Mouse (Mus musculus) macrophage (primary cell): ENCODE results near the gene Tarbp2. TPM values are rescaled to one million over a fixed set of nuclear protein-coding genes. Genes with fewer than 3 reads are reported as not detected.

Experiments used
- H3K27ac ChIP-seq: fragments of 350-480 bp; formaldehyde crosslinking; 2 replicates; pipeline ENCODE4 v1.9.0; 2021
- H3K36me3 ChIP-seq: fragments of 350-480 bp; formaldehyde crosslinking; 2 replicates; pipeline ENCODE4 v1.9.0; 2021; ENCODE audit errors: inconsistent target
- H3K4me3 ChIP-seq: fragments of 350-480 bp; formaldehyde crosslinking; 2 replicates; pipeline ENCODE4 v1.9.0; 2021; ENCODE audit errors: inconsistent target
- H3K79me2 ChIP-seq: fragments of 350-480 bp; formaldehyde crosslinking; 2 replicates; pipeline ENCODE4 v1.9.0; 2021; ENCODE audit errors: inconsistent target
- WGBS: methylation state at CpG from one replicate; pipeline ENCODE4 v1.1.7; 2026; ENCODE audit warnings: inconsistent platforms; ENCODE audit not compliant: missing documents; 5-methylcytosine and 5-hydroxymethylcytosine counted together
- polyA plus RNA-seq: library from polyadenylated mRNA; stranded (reverse); fragments of 250-400 nt; gene quantifications from 3 replicates; pipeline ENCODE4 v1.2.4, GENCODE M21; 2018; ENCODE audit warnings: inconsistent platforms
- total RNA-seq, 78 experiments: library from RNA; depleted of rRNA; stranded (reverse); fragments of 250-400 nt; gene quantifications; 1 replicate in 9 of 78; 2 replicates in 24 of 78; 3 replicates in 43 of 78; 4 replicates in 2 of 78; pipeline ENCODE4 v1.2.4; 2018; ENCODE audit warnings: inconsistent platforms in 56 of 78

Gene Tarbp2
- total RNA-seq (2018; cell fraction: chromatin; rRNA removed): 100 to 1,000 TPM in 6 of 26 experiments, 10 to 100 TPM in 20; 28.2 to 117 (median 78.1) TPM
- total RNA-seq (2018; cell fraction: cytosol; rRNA removed): 10 to 100 TPM; 16.6 to 35.0 (median 25.0) TPM
- total RNA-seq (2018; cell fraction: nucleus; rRNA removed): 10 to 100 TPM; 32.4 to 69.6 (median 49.7) TPM
- 12.9 to 30.0 TPM (median 24.7 TPM) in 3 replicates for polyA plus RNA-seq

- peaks cover 30% of the 10 kb centered on the region for H3K79me2 ChIP-seq
- peak within 1 kb of the TSS; percentile 79 for H3K27ac ChIP-seq
- peaks cover 13% of the 10 kb centered on the region; the same call in 1 of the 2 replicates for H3K36me3 ChIP-seq
- peak within 1 kb of the TSS; percentile 80 for H3K4me3 ChIP-seq
- WGBS: under 1% methylated on average over 51 of the region's 60 CpGs
These were observed at the start of gene Tarbp2 for GRCm38 (mm10) chr15:102517976-102518858. Gene Tarbp2 (plus strand): TSS chr15:102518192.

GRCm38 (mm10) chr15:102468675-102469370 is 49.2 kb upstream of the Tarbp2 start:
- H3K27ac ChIP-seq: no peak overlapping the region
- H3K4me3 ChIP-seq: no peak overlapping the region
- H3K79me2 ChIP-seq: peaks cover 28% of the 10 kb centered on the region
- WGBS: 98% methylated on average over 9 of the region's 9 CpGs
- peaks cover 18% of the 10 kb centered on the region; the same call in 1 of the 2 replicates for H3K36me3 ChIP-seq

GRCm38 (mm10) chr15:102470183-102470604 is 47.8 kb upstream of the Tarbp2 start, which contains the start of gene Pcbp2:
Gene Pcbp2 (plus strand): TSS chr15:102470539.
- Histone ChIP-seq H3K27ac (peak within 1 kb of the TSS; percentile 75), H3K36me3 (peaks cover 31% of the 10 kb centered on the region; the same call in 1 of the 2 replicates), H3K4me3 (peak within 1 kb of the TSS; percentile 62), H3K79me2 (peaks cover 42% of the 10 kb centered on the region)
- WGBS: 0% methylated on average over 17 of the region's 40 CpGs

GRCm38 (mm10) chr15:102470605-102471294 is 47.2 kb upstream of the Tarbp2 start:
- Histone ChIP-seq H3K36me3 (peaks cover 35% of the 10 kb centered on the region), H3K79me2 (peaks cover 48% of the 10 kb centered on the region), H3K27ac (peak overlapping the region; percentile 75), H3K4me3 (peak overlapping the region; percentile 62)
- WGBS: 0% methylated on average over 14 of the region's 67 CpGs

GRCm38 (mm10) chr15:102471295-102471645 is 46.7 kb upstream of the Tarbp2 start:
- peak overlapping the region; percentile 52 for H3K27ac ChIP-seq
- peaks cover 36% of the 10 kb centered on the region for H3K36me3 ChIP-seq
- peaks cover 53% of the 10 kb centered on the region for H3K79me2 ChIP-seq
- WGBS: 0% methylated on average over 4 of the region's 10 CpGs
- peak overlapping the region; percentile 62 for H3K4me3 ChIP-seq

GRCm38 (mm10) chr15:102471727-102472126 is 46.3 kb upstream of the Tarbp2 start:
- peak overlapping the region; percentile 52 for H3K27ac ChIP-seq
- peaks cover 39% of the 10 kb centered on the region for H3K36me3 ChIP-seq
- peak overlapping the region; percentile 62 for H3K4me3 ChIP-seq
- peaks cover 57% of the 10 kb centered on the region for H3K79me2 ChIP-seq

GRCm38 (mm10) chr15:102473246-102473645 is 44.7 kb upstream of the Tarbp2 start:
- Histone ChIP-seq H3K79me2 (peaks cover 72% of the 10 kb centered on the region), H3K4me3 (no peak overlapping the region), H3K27ac (no peak overlapping the region), H3K36me3 (peaks cover 46% of the 10 kb centered on the region)
- WGBS: 100% methylated on average over 2 of the region's 2 CpGs

GRCm38 (mm10) chr15:102474520-102474919 is 43.5 kb upstream of the Tarbp2 start:
- peaks cover 85% of the 10 kb centered on the region for H3K79me2 ChIP-seq
- peaks cover 50% of the 10 kb centered on the region for H3K36me3 ChIP-seq
- WGBS: 89% methylated on average over 2 of the region's 2 CpGs
- no peak overlapping the region for H3K27ac ChIP-seq
- H3K4me3 ChIP-seq: no peak overlapping the region

- H3K36me3 ChIP-seq: peaks cover 79% of the 10 kb centered on the region
- H3K4me3 ChIP-seq: no peak overlapping the region
- no peak overlapping the region for H3K27ac ChIP-seq
- WGBS: 96% methylated on average over 3 of the region's 3 CpGs
- peaks cover 100% of the 10 kb centered on the region for H3K79me2 ChIP-seq
These were observed 34.9 kb upstream of the Tarbp2 start for GRCm38 (mm10) chr15:102483136-102483535.

GRCm38 (mm10) chr15:102485853-102486252 is 32.1 kb upstream of the Tarbp2 start:
- 97% methylated on average over 9 of the region's 12 CpGs for whole genome bisulfite sequencing
- H3K4me3 ChIP-seq: no peak overlapping the region

GRCm38 (mm10) chr15:102487664-102488063 is 30.3 kb upstream of the Tarbp2 start:
- Histone ChIP-seq H3K4me3 (no peak overlapping the region), H3K27ac (no peak overlapping the region), H3K36me3 (peaks cover 99% of the 10 kb centered on the region), H3K79me2 (peaks cover 90% of the 10 kb centered on the region)
- 94% methylated on average over 1 of the region's 1 CpGs for WGBS

More at GRCm38 (mm10) chr15:102485853-102486252, 32.1 kb upstream of the Tarbp2 start:
- Histone ChIP-seq H3K36me3 (peaks cover 92% of the 10 kb centered on the region), H3K79me2 (peaks cover 90% of the 10 kb centered on the region), H3K27ac (no peak overlapping the region)

GRCm38 (mm10) chr15:102498322-102498721 is 19.7 kb upstream of the Tarbp2 start:
- 93% methylated on average over 3 of the region's 3 CpGs for WGBS
- Histone ChIP-seq H3K4me3 (no peak overlapping the region), H3K36me3 (peaks cover 86% of the 10 kb centered on the region), H3K79me2 (peaks cover 43% of the 10 kb centered on the region), H3K27ac (no peak overlapping the region)

GRCm38 (mm10) chr15:102499370-102499769 is 18.6 kb upstream of the Tarbp2 start:
- H3K36me3 ChIP-seq: peaks cover 85% of the 10 kb centered on the region
- peaks cover 33% of the 10 kb centered on the region for H3K79me2 ChIP-seq
- WGBS: 41% methylated on average over 3 of the region's 3 CpGs
- H3K4me3 ChIP-seq: no peak overlapping the region
- no peak overlapping the region for H3K27ac ChIP-seq

GRCm38 (mm10) chr15:102499851-102500250 is 18.1 kb upstream of the Tarbp2 start:
- H3K36me3 ChIP-seq: peaks cover 82% of the 10 kb centered on the region
- H3K79me2 ChIP-seq: peaks cover 28% of the 10 kb centered on the region
- 81% methylated on average over 6 of the region's 6 CpGs for WGBS
- H3K4me3 ChIP-seq: no peak overlapping the region
- H3K27ac ChIP-seq: no peak overlapping the region
